29 mouse cellular contexts compared by ENCODE assay signal in the genomic region with DNA sequence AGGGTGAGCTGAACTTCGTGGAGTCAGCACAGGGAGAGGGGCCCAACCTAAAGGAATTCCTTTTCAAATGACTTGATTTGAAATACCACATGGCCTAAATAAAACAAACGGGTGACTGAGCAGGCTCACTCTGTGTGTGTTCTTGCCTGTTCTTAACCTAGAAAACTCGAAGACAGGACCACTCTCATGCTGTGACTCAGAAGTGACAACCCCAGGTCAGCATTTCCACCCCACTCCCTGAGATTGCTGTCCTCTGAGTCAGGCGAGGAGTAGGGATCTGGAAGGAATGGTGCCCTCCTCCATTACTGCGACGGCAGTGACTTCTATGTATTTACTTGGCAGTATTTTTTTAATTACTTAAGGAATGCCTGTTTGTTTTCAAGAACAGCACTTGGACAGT.
DNase-seq lines count a peak whose midpoint lies in the region; ATAC-seq and TF ChIP-seq lines count a peak whose summit lies in the region.
"Had no signal": no experiment of that assay in that cellular context is flagged by ENCODE, and none has a peak within 500 bp of the region (broad histone marks: within the 10 kb centered on the region; RNA-seq: fewer than 3 reads in every experiment).

No protein-coding gene starts in this region.

- H3K27ac ChIP-seq in kidney, embryonic 16.5 days (ENCODE audit: low read length), result no peak overlapping the region
- peak overlapping the region; percentile 71; the same call in 1 of the 2 replicates for H3K27ac ChIP-seq in embryonic fibroblast, embryonic 13.5 days (ENCODE audit: insufficient read depth, low read length)
- H3K27ac ChIP-seq: embryonic facial prominence, embryonic 15.5 days; forebrain, embryonic 10.5 days; heart, embryonic 10.5 days; heart, embryonic 15.5 days; hindbrain, embryonic 13.5 days; liver, embryonic 14.5 days; midbrain, embryonic 10.5 days; midbrain, embryonic 15.5 days had no signal

- DNase-seq in kidney, adult 8-10 months, result no peak
- peak; percentile 90 for DNase-seq in 3T3-L1 (ENCODE audit: low read depth, low spot score)
- DNase-seq in Muller cell, postnatal 12 days (ENCODE audit: inconsistent ontology term), result peak; percentile 85
- no peak for DNase-seq in c-Kit-positive CD71-positive TER-119-positive erythroid progenitor cells, embryonic 14.5 days (ENCODE audit: low spot score)
- no peak for DNase-seq in ovary, postnatal 10 days (ENCODE audit: low spot score)
- DNase-seq: adrenal gland, adult 2 months; cerebellum, adult 8-10 months; cerebellum, postnatal 25 days; gastrocnemius, postnatal 14 days; heart, postnatal 4 days; kidney, postnatal 10 days; layer of hippocampus, adult 9-11 months; liver; lung, adult 2 months; thymus, adult 2 months; thymus, postnatal 36 days had no signal

- H3K9ac ChIP-seq in kidney, embryonic 16.5 days (replicated peaks; ENCODE audit: low read length), result no peak overlapping the region
- H3K9ac ChIP-seq: embryonic facial prominence, embryonic 15.5 days; heart, embryonic 15.5 days; hindbrain, embryonic 13.5 days; liver, embryonic 14.5 days; midbrain, embryonic 15.5 days had no signal

- H3K4me1 ChIP-seq in kidney, embryonic 16.5 days (ENCODE audit: insufficient read depth, low read length), result peaks cover 2% of the 10 kb centered on the region; the same call in 1 of the 2 replicates
- peaks cover 3% of the 10 kb centered on the region; the same call in 1 of the 2 replicates for H3K4me1 ChIP-seq in embryonic fibroblast, embryonic 13.5 days (ENCODE audit: control insufficient read depth, insufficient read depth, low read length)
- H3K4me1 ChIP-seq: heart, embryonic 15.5 days; hindbrain, embryonic 13.5 days; midbrain, embryonic 15.5 days had no signal

- TF ChIP-seq CTCF in embryonic fibroblast, embryonic 13.5 days (IDR thresholded peaks at IDR 0.05; ENCODE audit: borderline replicate concordance, insufficient read depth, low read length), result no peak

- peak; percentile 42; the same call in 1 of the 2 replicates for ATAC-seq in kidney, embryonic 16.5 days (ENCODE audit: low FRiP score, low TSS enrichment)
- ATAC-seq: activated CD4-positive, CD25-positive, alpha-beta regulatory T cell, adult 4 months; intestine, postnatal 0 days; midbrain, embryonic 15.5 days had no signal

- H3K27me3 ChIP-seq in kidney, embryonic 16.5 days (ENCODE audit: insufficient read depth, low read length), result no peaks in the 10 kb centered on the region
- H3K27me3 ChIP-seq: embryonic facial prominence, embryonic 15.5 days; heart, embryonic 15.5 days; hindbrain, embryonic 13.5 days; midbrain, embryonic 15.5 days had no signal

- TF ChIP-seq POLR2A in embryonic fibroblast, embryonic 13.5 days (IDR thresholded peaks at IDR 0.05; ENCODE audit: low read depth, low read length), result no peak

- 27% methylated on average over 6 of the region's 6 CpGs for WGBS in kidney, embryonic 16.5 days

- H3K9me3 ChIP-seq in kidney, embryonic 16.5 days (ENCODE audit: low read length), result no peaks in the 10 kb centered on the region
- H3K9me3 ChIP-seq: heart, embryonic 10.5 days; hindbrain, embryonic 13.5 days; midbrain, embryonic 15.5 days had no signal

- no peaks in the 10 kb centered on the region for H3K36me3 ChIP-seq in kidney, embryonic 16.5 days (ENCODE audit: insufficient read depth, low read length)
- H3K36me3 ChIP-seq: embryonic facial prominence, embryonic 15.5 days; forebrain, embryonic 10.5 days; G1E; heart, embryonic 10.5 days; heart, embryonic 15.5 days; hindbrain, embryonic 13.5 days; midbrain, embryonic 10.5 days; midbrain, embryonic 15.5 days had no signal

- no peak overlapping the region for H3K4me2 ChIP-seq in kidney, embryonic 16.5 days (replicated peaks; ENCODE audit: low read depth, low read length)
- H3K4me2 ChIP-seq: embryonic facial prominence, embryonic 15.5 days; heart, embryonic 15.5 days; hindbrain, embryonic 13.5 days; midbrain, embryonic 15.5 days had no signal

- no peak overlapping the region for H3K4me3 ChIP-seq in kidney, embryonic 16.5 days (ENCODE audit: low read length)
- H3K4me3 ChIP-seq in embryonic fibroblast, embryonic 13.5 days (ENCODE audit: insufficient read depth, low read length), result no peak overlapping the region
- H3K4me3 ChIP-seq: embryonic facial prominence, embryonic 15.5 days; forebrain, embryonic 10.5 days; heart, embryonic 10.5 days; heart, embryonic 15.5 days; hindbrain, embryonic 13.5 days; midbrain, embryonic 10.5 days; midbrain, embryonic 15.5 days had no signal

Comparison
In these comparisons a context has a peak if more than half of its experiments do, and no peak if none do; other contexts are left out.
1. DNase-seq: peak in 3T3-L1 (single experiment) and Muller cell, postnatal 12 days (single experiment); none in kidney, adult 8-10 months (0 of 2), c-Kit-positive CD71-positive TER-119-positive erythroid progenitor cells, embryonic 14.5 days (single experiment) and ovary, postnatal 10 days (single experiment).